Mouse (Mus musculus) myocyte (in vitro differentiated cells): ENCODE measurements at regions not wholly inside any gene's neighbourhood (a gene's known extent, or its start where the extent isn't known, plus 50 kb on each side); places are given as distances from the start of the nearest gene placed in this dataset.

ENCODE experiments used
- H3K27me3 ChIP-seq: one replicate; pipeline ENCODE4 v1.6.1; 2011; ENCODE audit not compliant: control insufficient read depth, insufficient read depth, insufficient read length
- H3K36me3 ChIP-seq: one replicate; pipeline ENCODE4 v1.6.1; 2011; ENCODE audit not compliant: control insufficient read depth, insufficient read depth
- H3K4me2 ChIP-seq: one replicate; pipeline ENCODE4 v1.6.1; 2011; ENCODE audit warnings: low read depth, control low read depth
- H3K4me3 ChIP-seq: one replicate; pipeline ENCODE4 v1.5.1; 2011; ENCODE audit warnings: mild to moderate bottlenecking, control low read depth, moderate library complexity
- H3K79me2 ChIP-seq: one replicate; pipeline ENCODE4 v1.6.1; 2011; ENCODE audit not compliant: control insufficient read depth, insufficient read depth
- H3ac ChIP-seq: one replicate; pipeline ENCODE4 v1.6.1; 2011; ENCODE audit not compliant: control insufficient read depth, insufficient read length
- CEBPB ChIP-seq: IDR thresholded peaks from 2 replicates; pipeline ENCODE4 v1.6.1; 2011; ENCODE audit warnings: mild to moderate bottlenecking, moderate library complexity; ENCODE audit not compliant: poor library complexity, insufficient read depth, severe bottlenecking
- E2F4 ChIP-seq: IDR thresholded peaks from one replicate; pipeline ENCODE4 v1.6.1; 2011; ENCODE audit warnings: mild to moderate bottlenecking, control low read depth, moderate library complexity; ENCODE audit not compliant: insufficient read depth
- MAX ChIP-seq: IDR thresholded peaks from one replicate; pipeline ENCODE4 v1.6.1; 2011; ENCODE audit warnings: low read depth, mild to moderate bottlenecking, control low read depth
- MYOD1 ChIP-seq, 3 experiments: IDR thresholded peaks; one replicate each; pipeline ENCODE4 v1.6.1; 2011; ENCODE audit warnings: control low read depth in 2 of 3, low read depth in 2 of 3, mild to moderate bottlenecking in 2 of 3, moderate library complexity in 1 of 3; ENCODE audit not compliant: insufficient read length in 2 of 3, control insufficient read depth in 1 of 3
- MYOG ChIP-seq, 3 experiments: IDR thresholded peaks; one replicate each; pipeline ENCODE4 v1.6.1; 2011; ENCODE audit warnings: control low read depth in 2 of 3, low read depth in 2 of 3, mild to moderate bottlenecking in 2 of 3; ENCODE audit not compliant: insufficient read length in 2 of 3, control insufficient read depth in 1 of 3, insufficient read depth in 1 of 3
- POLR2A ChIP-seq: IDR thresholded peaks from one replicate; pipeline ENCODE4 v1.6.1; 2011; ENCODE audit warnings: low read depth, mild to moderate bottlenecking, control low read depth, moderate library complexity; ENCODE audit not compliant: insufficient read length
- POLR2AphosphoS2 ChIP-seq: IDR thresholded peaks from one replicate; pipeline ENCODE4 v1.6.1; 2011; ENCODE audit warnings: low read depth, control low read depth; ENCODE audit not compliant: insufficient read length
- REST ChIP-seq: IDR thresholded peaks from one replicate; pipeline ENCODE4 v1.6.1; 2011; ENCODE audit warnings: mild to moderate bottlenecking, control low read depth, moderate library complexity; ENCODE audit not compliant: insufficient read depth, insufficient read length
- SRF ChIP-seq: IDR thresholded peaks from one replicate; pipeline ENCODE4 v1.6.1; 2011; ENCODE audit warnings: low read depth; ENCODE audit not compliant: control insufficient read depth, insufficient read length
- TCF12 ChIP-seq: IDR thresholded peaks from one replicate; pipeline ENCODE4 v1.6.1; 2011; ENCODE audit warnings: mild to moderate bottlenecking, control low read depth; ENCODE audit not compliant: poor library complexity, insufficient read depth, severe bottlenecking
- TCF3 ChIP-seq: IDR thresholded peaks from one replicate; pipeline ENCODE4 v1.6.1; 2011; ENCODE audit warnings: low read depth, control low read depth; ENCODE audit not compliant: insufficient read length
- USF1 ChIP-seq: IDR thresholded peaks from one replicate; pipeline ENCODE4 v1.6.1; 2011; ENCODE audit warnings: low read depth, mild to moderate bottlenecking, control low read depth, moderate library complexity

DNA sequence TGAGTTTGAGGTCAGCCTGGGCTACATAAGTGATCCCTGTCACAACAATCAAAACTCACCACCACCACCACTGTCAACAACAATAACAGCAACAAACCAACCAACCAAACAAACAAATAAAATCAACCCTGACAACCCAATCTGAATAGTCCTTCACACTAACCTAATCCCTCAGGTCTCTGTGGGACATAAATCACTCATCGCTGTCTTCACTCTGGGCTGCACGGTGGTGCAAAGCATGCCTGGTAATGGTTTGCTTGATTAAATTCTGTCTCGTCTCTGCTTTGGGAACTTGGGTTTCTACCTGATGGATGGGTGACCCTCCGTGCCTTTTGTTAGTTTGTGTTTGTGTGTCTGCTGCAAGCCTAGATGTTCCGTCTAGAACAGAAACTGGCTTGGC lies 100.6 kb downstream of the Slc17a6 start:
- H3K79me2 ChIP-seq: no peaks in the 10 kb centered on the region
- TF ChIP-seq POLR2AphosphoS2 (no peak), MYOD1 (IDR thresholded peaks at IDR 0.05; ENCODE audit: control insufficient read depth in 1 of 3, insufficient read length in 2 of 3, low read depth in 2 of 3) (no peak), USF1 (no peak), REST (no peak)
- H3K36me3 ChIP-seq: no peaks in the 10 kb centered on the region
- no peak overlapping the region for H3ac ChIP-seq
- H3K27me3 ChIP-seq: no peaks in the 10 kb centered on the region
- H3K4me2 ChIP-seq: no peak overlapping the region
- H3K4me3 ChIP-seq: no peak overlapping the region

GRCm38 (mm10) chr7:51723955-51724354 lies 102.1 kb downstream of the Slc17a6 start:
- TF ChIP-seq CEBPB (peak; percentile 61), E2F4 (no peak), SRF (no peak), TCF12 (no peak), USF1 (no peak), POLR2A (no peak), MYOD1 (IDR thresholded peaks at IDR 0.05; ENCODE audit: control insufficient read depth in 1 of 3, insufficient read length in 2 of 3, low read depth in 2 of 3) (peak in 2 of 3 experiments; percentile 4 to 63), TCF3 (no peak), POLR2AphosphoS2 (no peak), REST (no peak)
- Histone ChIP-seq H3K36me3 (no peaks in the 10 kb centered on the region), H3ac (no peak overlapping the region), H3K4me2 (peak overlapping the region; percentile 46), H3K4me3 (no peak overlapping the region), H3K79me2 (no peaks in the 10 kb centered on the region), H3K27me3 (no peaks in the 10 kb centered on the region)

DNA sequence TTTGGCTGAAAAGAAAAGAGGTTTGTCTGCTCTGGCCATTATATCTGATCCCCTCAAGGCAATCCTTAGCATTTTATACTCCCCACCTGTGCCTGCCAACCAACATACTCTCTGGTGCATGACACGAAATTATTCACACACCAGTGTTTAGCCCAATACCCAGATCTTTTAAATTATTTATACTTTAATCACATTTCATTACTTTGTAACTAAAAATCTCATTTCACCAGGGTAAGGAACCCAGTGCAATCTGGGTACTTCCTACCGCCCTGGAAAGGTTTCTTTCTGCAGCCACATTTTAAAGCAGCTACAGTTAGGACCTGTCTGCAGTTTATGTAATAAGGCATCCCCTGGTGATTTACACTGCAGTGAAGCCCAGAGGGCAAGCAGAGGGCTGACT lies 114.5 kb downstream of the Slc17a6 start:
- Histone ChIP-seq H3K4me3 (no peak overlapping the region), H3K4me2 (no peak overlapping the region), H3K27me3 (no peaks in the 10 kb centered on the region), H3K36me3 (no peaks in the 10 kb centered on the region), H3K79me2 (no peaks in the 10 kb centered on the region), H3ac (no peak overlapping the region)
- TF ChIP-seq E2F4: no peak

GRCm38 (mm10) chr7:51739590-51739989 lies 117.8 kb downstream of the Slc17a6 start:
- Histone ChIP-seq H3K4me3 (no peak overlapping the region), H3K79me2 (no peaks in the 10 kb centered on the region), H3K27me3 (no peaks in the 10 kb centered on the region), H3ac (no peak overlapping the region), H3K4me2 (no peak overlapping the region), H3K36me3 (no peaks in the 10 kb centered on the region)
- TF ChIP-seq MYOG (IDR thresholded peaks at IDR 0.05; ENCODE audit: control insufficient read depth in 1 of 3, insufficient read depth in 1 of 3, insufficient read length in 2 of 3, low read depth in 2 of 3) (no peak), TCF3 (no peak), CEBPB (no peak), MAX (no peak), POLR2A (no peak)

DNA sequence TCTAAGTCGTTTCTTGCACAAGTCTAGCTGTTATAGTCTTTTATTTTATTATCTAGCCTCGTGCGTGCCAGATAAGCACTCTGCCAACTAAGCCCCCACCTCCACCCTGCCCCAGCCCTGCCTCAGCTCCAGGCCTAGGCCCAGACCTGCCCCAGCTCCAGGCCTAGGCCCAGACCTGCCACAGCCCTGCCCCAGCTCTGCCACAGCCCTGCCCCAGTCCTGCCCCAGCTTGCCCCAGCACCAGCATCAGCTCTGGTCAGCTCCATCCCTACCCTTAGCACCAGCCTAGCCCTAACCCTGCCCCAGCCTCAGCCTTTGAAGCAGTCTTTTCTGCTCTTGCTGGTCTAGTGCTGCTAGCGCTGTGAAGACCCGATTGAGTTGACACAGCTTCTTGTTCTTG lies 119.1 kb downstream of the Slc17a6 start:
- no peak overlapping the region for H3ac ChIP-seq
- no peak overlapping the region for H3K4me3 ChIP-seq
- TF ChIP-seq E2F4 (no peak), MYOG (IDR thresholded peaks at IDR 0.05; ENCODE audit: control insufficient read depth in 1 of 3, insufficient read depth in 1 of 3, insufficient read length in 2 of 3, low read depth in 2 of 3) (no peak), SRF (no peak), MAX (no peak), USF1 (no peak), REST (no peak), TCF12 (no peak), TCF3 (no peak), CEBPB (no peak), POLR2AphosphoS2 (no peak), POLR2A (no peak), MYOD1 (IDR thresholded peaks at IDR 0.05; ENCODE audit: control insufficient read depth in 1 of 3, insufficient read length in 2 of 3, low read depth in 2 of 3) (no peak)
- no peak overlapping the region for H3K4me2 ChIP-seq
- no peaks in the 10 kb centered on the region for H3K79me2 ChIP-seq
- H3K36me3 ChIP-seq: no peaks in the 10 kb centered on the region
- H3K27me3 ChIP-seq: no peaks in the 10 kb centered on the region

- H3K4me2 ChIP-seq: no peak overlapping the region
- no peaks in the 10 kb centered on the region for H3K36me3 ChIP-seq
- no peak overlapping the region for H3ac ChIP-seq
- no peaks in the 10 kb centered on the region for H3K79me2 ChIP-seq
- no peak for TF ChIP-seq MYOD1 (IDR thresholded peaks at IDR 0.05; ENCODE audit: control insufficient read depth in 1 of 3, insufficient read length in 2 of 3, low read depth in 2 of 3)
- TF ChIP-seq USF1: no peak
- TF ChIP-seq MYOG (IDR thresholded peaks at IDR 0.05; ENCODE audit: control insufficient read depth in 1 of 3, insufficient read depth in 1 of 3, insufficient read length in 2 of 3, low read depth in 2 of 3): no peak
- no peak for TF ChIP-seq SRF
- TF ChIP-seq POLR2AphosphoS2: no peak
- no peak for TF ChIP-seq POLR2A
- TF ChIP-seq E2F4: no peak
- TF ChIP-seq TCF12: no peak
- TF ChIP-seq TCF3: no peak
- TF ChIP-seq REST: no peak
- TF ChIP-seq CEBPB: no peak
- H3K4me3 ChIP-seq: no peak overlapping the region
- no peaks in the 10 kb centered on the region for H3K27me3 ChIP-seq
Observed at GRCm38 (mm10) chr7:51742720-51743119, 119.1 kb upstream of the Gas2 start.
